Mouse (Mus musculus): ENCODE data around the gene Map3k13. TPM values are rescaled to one million over a fixed set of nuclear protein-coding genes. Genes with fewer than 3 reads are reported as not detected.
"Not testable (repeated sequence)": the region's sequence is repeated elsewhere in the genome, so short reads cannot be mapped to it uniquely, and the experiment has no call there.

The Map3k13 gene
- polyA plus RNA-seq, 1 experiment from 2014 or later: 0.67 TPM

DNA sequence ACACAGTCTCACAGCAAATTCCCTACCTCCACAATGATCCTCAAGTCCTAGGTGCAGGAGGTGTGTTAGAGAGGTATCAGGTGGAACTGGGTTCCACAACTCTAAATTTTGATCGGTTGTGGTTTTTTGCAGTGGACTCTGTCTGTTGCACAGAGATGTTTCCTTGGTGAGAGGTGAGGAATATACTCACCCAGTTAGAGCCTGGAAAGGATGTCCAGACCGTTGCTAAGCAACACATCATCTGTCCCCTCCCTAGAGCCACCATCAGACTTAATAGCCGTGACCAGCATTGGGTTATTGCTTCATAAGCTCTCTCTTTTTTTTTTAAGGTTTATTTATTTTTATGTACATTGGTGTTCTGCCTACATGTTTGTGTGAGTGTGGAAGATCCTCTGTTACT is 83.6 kb downstream of the Map3k13 start:
- no peak for ATAC-seq (ENCODE audit: extremely low read depth, insufficient number of reproducible peaks, low FRiP score, low TSS enrichment)
- 87% methylated on average over 3 of the region's 3 CpGs for WGBS
- Histone ChIP-seq H3K27me3 (replicated peaks) (0 out of 2 replicates have a peak, but pooled peaks cover 3% of the 10 kb centered on the region), H3K9me3 (no peaks in the 10 kb centered on the region), H3K4me1 (no peaks in the 10 kb centered on the region), H3K36me3 (no peaks in the 10 kb centered on the region), H3K9ac (no peak overlapping the region), H3K4me2 (no peak overlapping the region), H3K27ac (replicated peaks) (no peak overlapping the region), H3K4me3 (no peak overlapping the region)

DNA sequence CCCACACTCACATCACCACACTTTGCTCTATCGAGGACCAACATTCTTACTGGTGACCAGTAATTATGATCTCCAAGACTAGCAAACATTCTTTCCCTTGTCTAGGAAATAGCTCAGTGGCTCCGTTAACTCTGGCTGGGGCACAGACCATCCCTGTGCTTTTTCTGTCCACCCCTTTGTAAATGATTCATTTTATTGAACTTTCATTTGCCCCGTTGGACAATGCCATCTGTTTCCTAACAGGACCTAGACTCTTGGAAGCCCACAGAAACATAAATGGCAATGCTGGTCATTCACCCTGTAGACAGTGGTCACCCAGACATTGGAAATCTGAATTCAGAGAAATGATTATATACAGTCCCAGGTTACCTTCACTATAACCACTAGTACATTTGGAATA is 84.7 kb downstream of the Map3k13 start:
- no peak overlapping the region for H3K4me3 ChIP-seq
- H3K4me2 ChIP-seq: no peak overlapping the region
- 71% methylated on average over 3 of the region's 3 CpGs for WGBS
- no peaks in the 10 kb centered on the region for H3K4me1 ChIP-seq
- no peak for ATAC-seq (ENCODE audit: extremely low read depth, insufficient number of reproducible peaks, low FRiP score, low TSS enrichment)
- no peaks in the 10 kb centered on the region for H3K36me3 ChIP-seq
- 0 out of 2 replicates have a peak, but pooled peaks cover 3% of the 10 kb centered on the region for H3K27me3 ChIP-seq (replicated peaks)
- H3K9me3 ChIP-seq: no peaks in the 10 kb centered on the region
- H3K27ac ChIP-seq (replicated peaks): no peak overlapping the region
- no peak overlapping the region for H3K9ac ChIP-seq

DNA sequence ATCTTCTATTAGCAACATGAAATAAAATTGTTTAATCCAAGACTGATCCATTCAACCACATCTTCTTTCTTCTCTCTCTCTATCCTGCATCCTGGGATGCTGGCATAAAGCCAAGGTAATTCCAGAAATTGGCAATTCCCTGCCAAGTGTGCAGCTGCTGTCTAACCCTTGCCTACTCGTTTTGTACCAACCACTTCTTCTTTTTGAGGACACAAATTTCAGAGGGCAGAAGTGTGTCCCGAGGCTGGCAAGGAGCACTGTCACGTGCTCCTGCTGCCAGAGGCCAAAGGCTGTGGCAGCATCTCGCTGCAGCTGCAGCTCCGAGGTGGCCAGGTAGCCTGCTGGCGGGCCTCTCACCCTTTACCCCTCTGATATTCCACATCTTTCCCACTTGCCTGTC is 87.0 kb downstream of the Map3k13 start:
- ATAC-seq (ENCODE audit: extremely low read depth, insufficient number of reproducible peaks, low FRiP score, low TSS enrichment): no peak
- Histone ChIP-seq H3K9ac (no peak overlapping the region; the same call in 1 of the 2 replicates), H3K4me1 (no peaks in the 10 kb centered on the region), H3K9me3 (no peaks in the 10 kb centered on the region), H3K27me3 (replicated peaks) (0 out of 2 replicates have a peak, but pooled peaks cover 3% of the 10 kb centered on the region), H3K36me3 (no peaks in the 10 kb centered on the region), H3K4me3 (no peak overlapping the region), H3K4me2 (no peak overlapping the region), H3K27ac (replicated peaks) (no peak overlapping the region)
- WGBS: 50% methylated on average over 6 of the region's 6 CpGs

- 61% methylated on average over 7 of the region's 7 CpGs for WGBS
- ATAC-seq (ENCODE audit: extremely low read depth, insufficient number of reproducible peaks, low FRiP score, low TSS enrichment): no peak
Measured at GRCm38 (mm10) chr16:21881582-21882259, 87.6 kb downstream of the Map3k13 start.

GRCm38 (mm10) chr16:21887601-21888000 is 93.5 kb downstream of the Map3k13 start:
- 0 out of 2 replicates have a peak, but pooled peaks cover 3% of the 10 kb centered on the region for H3K36me3 ChIP-seq
- peaks cover 3% of the 10 kb centered on the region; the same call in 1 of the 2 replicates for H3K9me3 ChIP-seq
- no peak overlapping the region for H3K4me3 ChIP-seq
- no peak overlapping the region for H3K27ac ChIP-seq (replicated peaks)
- H3K9ac ChIP-seq: no peak overlapping the region
- no peaks in the 10 kb centered on the region for H3K4me1 ChIP-seq
- H3K27me3 ChIP-seq (replicated peaks): no peaks in the 10 kb centered on the region
- no peak for ATAC-seq (ENCODE audit: extremely low read depth, insufficient number of reproducible peaks, low FRiP score, low TSS enrichment)
- WGBS: 62% methylated on average over 2 of the region's 2 CpGs
- no peak overlapping the region for H3K4me2 ChIP-seq

More at GRCm38 (mm10) chr16:21881582-21882259, 87.6 kb downstream of the Map3k13 start:
- Histone ChIP-seq H3K27ac (replicated peaks) (no peak overlapping the region), H3K4me2 (no peak overlapping the region), H3K9me3 (no peaks in the 10 kb centered on the region), H3K36me3 (no peaks in the 10 kb centered on the region), H3K9ac (no peak overlapping the region; the same call in 1 of the 2 replicates), H3K4me3 (no peak overlapping the region), H3K4me1 (no peaks in the 10 kb centered on the region), H3K27me3 (replicated peaks) (0 out of 2 replicates have a peak, but pooled peaks cover 3% of the 10 kb centered on the region)

- Histone ChIP-seq H3K4me2 (no peak overlapping the region), H3K27ac (replicated peaks) (no peak overlapping the region), H3K9ac (no peak overlapping the region), H3K9me3 (peaks cover 3% of the 10 kb centered on the region; the same call in 1 of the 2 replicates), H3K4me1 (no peaks in the 10 kb centered on the region), H3K36me3 (0 out of 2 replicates have a peak, but pooled peaks cover 3% of the 10 kb centered on the region), H3K27me3 (replicated peaks) (no peaks in the 10 kb centered on the region), H3K4me3 (no peak overlapping the region)
- 74% methylated on average over 6 of the region's 6 CpGs for WGBS
- no peak for ATAC-seq (ENCODE audit: extremely low read depth, insufficient number of reproducible peaks, low FRiP score, low TSS enrichment)
Measured at GRCm38 (mm10) chr16:21893890-21894289, 99.7 kb downstream of the Map3k13 start.

DNA sequence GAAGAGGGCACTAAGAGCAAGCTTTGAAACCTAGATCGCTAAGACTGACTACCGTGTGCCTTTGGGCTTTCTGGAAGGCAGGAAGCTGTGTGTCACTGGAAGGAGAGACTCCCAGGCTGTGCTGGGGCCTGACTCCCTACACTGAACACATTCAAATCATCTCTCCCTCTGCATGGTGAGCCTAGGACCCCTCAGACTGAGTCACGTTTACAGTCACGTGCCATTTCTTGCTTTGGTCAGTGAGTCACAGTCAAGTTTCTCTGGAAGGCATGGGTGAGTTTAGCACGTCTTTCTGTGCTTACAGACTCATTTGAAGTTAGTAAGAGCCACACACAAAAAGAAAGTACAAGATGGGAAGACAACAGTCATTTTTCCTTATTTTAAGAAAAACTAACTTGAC is 107.1 kb downstream of the Map3k13 start:
- Histone ChIP-seq H3K36me3 (peaks cover 8% of the 10 kb centered on the region; the same call in 1 of the 2 replicates), H3K4me1 (no peaks in the 10 kb centered on the region), H3K27me3 (replicated peaks) (no peaks in the 10 kb centered on the region), H3K27ac (replicated peaks) (no peak overlapping the region), H3K9me3 (no peaks in the 10 kb centered on the region), H3K9ac (no peak overlapping the region), H3K4me2 (no peak overlapping the region), H3K4me3 (no peak overlapping the region)
- no peak for ATAC-seq (ENCODE audit: extremely low read depth, insufficient number of reproducible peaks, low FRiP score, low TSS enrichment)
- 65% methylated on average over 5 of the region's 5 CpGs for WGBS

DNA sequence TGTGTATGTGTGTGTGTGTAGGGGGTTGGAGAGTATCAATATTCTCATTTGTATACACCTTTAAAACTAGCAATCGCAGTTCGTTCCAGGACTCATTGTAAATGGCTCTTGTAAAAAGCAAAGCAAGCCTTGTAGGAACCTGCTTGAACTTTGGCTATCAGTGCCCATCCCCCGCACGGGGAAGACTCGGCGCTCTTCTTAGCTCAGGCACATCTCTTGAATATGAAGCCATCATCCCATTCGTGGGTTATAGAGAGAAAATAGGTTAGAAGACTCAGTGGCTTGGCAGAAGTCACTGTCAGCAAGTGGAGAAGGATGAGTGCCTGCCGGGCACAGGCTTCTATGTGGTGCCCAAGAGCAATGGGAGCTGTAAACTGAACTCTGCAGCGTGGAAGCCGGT is 110.5 kb downstream of the Map3k13 start:
- 79% methylated on average over 10 of the region's 10 CpGs for whole genome bisulfite sequencing
- no peak overlapping the region for H3K4me2 ChIP-seq
- no peak for ATAC-seq (ENCODE audit: extremely low read depth, insufficient number of reproducible peaks, low FRiP score, low TSS enrichment)
- no peak overlapping the region for H3K9ac ChIP-seq
- H3K4me1 ChIP-seq: no peaks in the 10 kb centered on the region
- no peaks in the 10 kb centered on the region for H3K27me3 ChIP-seq (replicated peaks)
- H3K4me3 ChIP-seq: no peak overlapping the region
- no peak overlapping the region for H3K27ac ChIP-seq (replicated peaks)
- peaks cover 11% of the 10 kb centered on the region; the same call in 1 of the 2 replicates for H3K36me3 ChIP-seq
- H3K9me3 ChIP-seq: no peaks in the 10 kb centered on the region

DNA sequence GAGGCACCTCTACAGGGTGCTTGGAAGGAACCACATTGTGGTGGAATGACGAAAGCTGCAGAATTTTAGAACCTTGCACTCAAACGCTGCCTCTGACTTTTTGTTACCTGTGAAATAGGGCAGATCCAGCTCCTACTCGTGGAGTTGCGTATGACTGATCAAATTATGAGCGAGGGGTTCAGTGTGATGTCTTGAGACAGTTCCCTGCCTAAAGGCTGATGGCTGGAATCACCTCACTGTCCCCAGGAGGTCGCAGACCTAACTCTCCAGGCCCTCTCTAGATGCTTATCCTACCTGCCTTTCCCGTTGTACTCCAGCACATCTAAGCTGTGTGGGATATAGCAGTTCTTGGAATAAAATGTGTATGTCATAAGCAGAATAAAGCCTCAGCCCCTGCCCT is 111.8 kb downstream of the Map3k13 start:
- Histone ChIP-seq H3K4me2 (no peak overlapping the region), H3K9ac (no peak overlapping the region), H3K27ac (replicated peaks) (no peak overlapping the region), H3K9me3 (no peaks in the 10 kb centered on the region), H3K4me1 (no peaks in the 10 kb centered on the region), H3K36me3 (peaks cover 12% of the 10 kb centered on the region), H3K4me3 (no peak overlapping the region), H3K27me3 (replicated peaks) (no peaks in the 10 kb centered on the region)
- no peak for ATAC-seq (ENCODE audit: extremely low read depth, insufficient number of reproducible peaks, low FRiP score, low TSS enrichment)
- WGBS: 76% methylated on average over 7 of the region's 7 CpGs

DNA sequence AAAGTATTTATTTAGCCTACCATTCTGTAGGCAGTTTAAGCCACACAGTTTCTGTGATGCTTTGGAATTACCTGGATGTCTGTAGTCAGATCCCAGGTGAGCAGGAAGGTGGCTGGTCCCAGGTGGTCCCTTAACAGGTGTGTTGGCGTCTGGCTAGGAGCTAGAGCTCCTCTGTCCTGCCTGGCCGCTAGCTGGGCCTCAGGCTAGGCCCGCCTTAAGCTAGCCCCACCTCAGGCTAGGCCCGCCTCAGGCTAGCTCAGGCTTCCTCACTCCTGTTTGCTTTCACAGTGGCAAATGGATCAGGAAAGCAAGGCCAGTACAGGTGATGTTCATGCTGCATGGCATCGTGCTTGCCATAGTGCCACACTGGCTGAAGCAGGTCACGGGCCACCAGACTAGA is 112.8 kb downstream of the Map3k13 start:
- Histone ChIP-seq H3K4me2 (no peak overlapping the region), H3K27ac (replicated peaks) (no peak overlapping the region), H3K4me3 (no peak overlapping the region), H3K27me3 (replicated peaks) (no peaks in the 10 kb centered on the region), H3K9me3 (no peaks in the 10 kb centered on the region), H3K36me3 (peaks cover 14% of the 10 kb centered on the region), H3K4me1 (no peaks in the 10 kb centered on the region), H3K9ac (no peak overlapping the region)
- ATAC-seq (ENCODE audit: extremely low read depth, insufficient number of reproducible peaks, low FRiP score, low TSS enrichment): no peak
- 90% methylated on average over 6 of the region's 6 CpGs for WGBS

DNA sequence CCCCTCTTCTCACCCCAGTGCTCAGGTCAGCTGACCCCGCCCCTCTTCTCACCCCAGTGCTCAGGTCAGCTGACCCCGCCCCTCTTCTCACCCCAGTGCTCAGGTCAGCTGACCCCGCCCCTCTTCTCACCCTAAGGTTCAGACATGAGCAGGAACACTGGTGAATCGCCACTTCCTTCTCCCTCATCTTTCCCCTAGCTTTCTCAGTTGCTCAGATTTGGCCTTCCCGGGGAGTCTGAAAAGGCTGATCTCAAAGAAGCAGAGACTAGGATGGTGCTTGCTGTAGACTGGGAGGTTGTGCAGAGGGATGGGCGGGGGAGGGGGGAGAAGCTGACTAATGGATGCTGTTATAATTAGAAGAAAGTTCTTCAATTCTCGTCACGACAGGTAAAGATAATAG is 114.8 kb downstream of the Map3k13 start:
- not testable (repeated sequence) for H3K27me3 ChIP-seq (replicated peaks); ATAC-seq (ENCODE audit: extremely low read depth, insufficient number of reproducible peaks, low FRiP score, low TSS enrichment); H3K4me1 ChIP-seq; H3K9me3 ChIP-seq; H3K4me3 ChIP-seq; H3K27ac ChIP-seq (replicated peaks); H3K4me2 ChIP-seq; H3K9ac ChIP-seq
- peaks cover 14% of the 10 kb centered on the region for H3K36me3 ChIP-seq
- WGBS: 41% methylated on average over 7 of the region's 8 CpGs

DNA sequence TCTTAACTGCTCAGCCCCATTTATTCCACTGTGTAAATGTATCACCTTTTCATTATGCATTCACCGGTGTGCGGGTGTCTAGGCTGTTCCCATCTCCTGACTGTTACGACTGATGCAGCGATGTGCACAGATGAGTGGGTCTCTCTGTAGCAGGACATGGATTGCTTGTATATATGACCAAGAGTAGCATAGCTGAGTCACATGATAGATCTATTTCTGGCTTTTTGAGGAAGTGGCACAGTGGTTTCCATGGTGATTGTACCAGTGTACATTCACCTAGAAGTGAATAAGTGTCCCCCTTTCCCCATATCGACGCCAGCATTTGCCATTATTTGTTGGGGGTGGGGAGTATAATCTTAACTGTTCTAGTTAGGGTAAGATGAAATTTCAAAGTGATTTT is 119.2 kb downstream of the Map3k13 start:
- H3K36me3 ChIP-seq: peaks cover 17% of the 10 kb centered on the region
- H3K9me3 ChIP-seq: no peaks in the 10 kb centered on the region
- H3K4me1 ChIP-seq: 0 out of 2 replicates have a peak, but pooled peaks cover 4% of the 10 kb centered on the region
- no peak for ATAC-seq (ENCODE audit: extremely low read depth, insufficient number of reproducible peaks, low FRiP score, low TSS enrichment)
- no peak overlapping the region for H3K9ac ChIP-seq
- 90% methylated on average over 6 of the region's 6 CpGs for WGBS
- H3K27me3 ChIP-seq (replicated peaks): no peaks in the 10 kb centered on the region
- H3K4me2 ChIP-seq: no peak overlapping the region
- H3K27ac ChIP-seq (replicated peaks): no peak overlapping the region
- no peak overlapping the region for H3K4me3 ChIP-seq

All from heart, embryonic 13.5 days (tissue).